Mouse (Mus musculus) MEL (cell line): ENCODE measurements around the gene Enpp7. TPM values are rescaled to one million over a fixed set of nuclear protein-coding genes. Genes with fewer than 3 reads are reported as not detected.

Source experiments
- DNase-seq: peaks from one replicate; pipeline ENCODE4 v3.0.0; 2011; ENCODE audit warnings: low read depth, low spot score
- H3K27ac ChIP-seq: 2 replicates; pipeline ENCODE4 v1.5.1; 2012; ENCODE audit warnings: low read depth, mild to moderate bottlenecking, control low read depth, low read length, moderate library complexity; ENCODE audit not compliant: control insufficient read depth
- H3K27me3 ChIP-seq, 2 experiments: fragments of 150-350 bp in 1 of 2; sonication (generic) in 1 of 2; 2 replicates each; pipeline ENCODE4 v1.6.1; 2012; ENCODE audit warnings: low read length in 2 of 2, mild to moderate bottlenecking in 2 of 2, improper control_type of control experiment in 1 of 2, moderate library complexity in 1 of 2; ENCODE audit not compliant: insufficient read depth in 2 of 2, control insufficient read depth in 1 of 2
- H3K36me3 ChIP-seq, 2 experiments: 2 replicates each; pipeline ENCODE4 v1.6.1; 2012 to 2014; ENCODE audit warnings: low read length in 2 of 2, improper control_type of control experiment in 1 of 2, inconsistent platforms in 1 of 2, mild to moderate bottlenecking in 1 of 2; ENCODE audit not compliant: insufficient read depth in 2 of 2, control insufficient read depth in 1 of 2
- H3K4me1 ChIP-seq, 2 experiments: fragments of 150-350 bp in 1 of 2; sonication (generic) in 1 of 2; 2 replicates each; pipeline ENCODE4 v1.6.1; 2012; ENCODE audit warnings: low read length in 2 of 2, improper control_type of control experiment in 1 of 2, mild to moderate bottlenecking in 1 of 2; ENCODE audit not compliant: insufficient read depth in 2 of 2, control insufficient read depth in 1 of 2
- H3K4me3 ChIP-seq, 2 experiments: fragments of 150-350 bp in 1 of 2; sonication (generic) in 1 of 2; 2 replicates each; pipeline ENCODE4 v1.5.1; 2012; ENCODE audit warnings: low read depth in 2 of 2, low read length in 2 of 2, mild to moderate bottlenecking in 2 of 2, moderate library complexity in 2 of 2, control low read depth in 1 of 2, improper control_type of control experiment in 1 of 2; ENCODE audit not compliant: control insufficient read depth in 1 of 2, insufficient read depth in 1 of 2
- H3K79me2 ChIP-seq: 2 replicates; pipeline ENCODE4 v1.6.1; 2012; ENCODE audit warnings: mild to moderate bottlenecking, low read length, moderate library complexity; ENCODE audit not compliant: control insufficient read depth, poor library complexity, insufficient read depth
- H3K9ac ChIP-seq: 2 replicates; pipeline ENCODE4 v1.6.1; 2012; ENCODE audit warnings: low read depth, mild to moderate bottlenecking, control low read depth, low read length, moderate library complexity; ENCODE audit not compliant: control insufficient read depth, poor library complexity, severe bottlenecking
- H3K9me3 ChIP-seq: fragments of 150-350 bp; sonication (generic); replicated peaks from 2 replicates; pipeline ENCODE4 v1.6.1; 2012; ENCODE audit warnings: mild to moderate bottlenecking, low read length, improper control_type of control experiment, moderate library complexity; ENCODE audit not compliant: insufficient read depth
- BHLHE40 ChIP-seq: IDR thresholded peaks from 2 replicates; pipeline ENCODE4 v1.6.1; 2012; ENCODE audit warnings: low read depth, mild to moderate bottlenecking, inconsistent platforms, low read length, improper control_type of control experiment, borderline replicate concordance
- ELF1 ChIP-seq: IDR thresholded peaks from 2 replicates; pipeline ENCODE4 v1.6.1; 2014; ENCODE audit warnings: low read depth, mild to moderate bottlenecking, inconsistent platforms, low read length, improper control_type of control experiment, moderate library complexity
- EP300 ChIP-seq, 2 experiments: IDR thresholded peaks; 2 replicates each; pipeline ENCODE4 v1.6.1; 2011; ENCODE audit warnings: improper control_type of control experiment in 2 of 2, low read length in 2 of 2, low read depth in 1 of 2, mild to moderate bottlenecking in 1 of 2
- GABPA ChIP-seq: IDR thresholded peaks from 2 replicates; pipeline ENCODE4 v1.6.1; 2012; ENCODE audit warnings: low read depth, mild to moderate bottlenecking, inconsistent platforms, low read length, improper control_type of control experiment, moderate library complexity
- JUND ChIP-seq: IDR thresholded peaks from 2 replicates; pipeline ENCODE4 v1.6.1; 2011; ENCODE audit warnings: low read depth, mild to moderate bottlenecking, improper control_type of control experiment, low read length
- MAX ChIP-seq: IDR thresholded peaks from 2 replicates; pipeline ENCODE4 v1.6.1; 2011; ENCODE audit warnings: low read length, improper control_type of control experiment
- MEF2A ChIP-seq: IDR thresholded peaks from 2 replicates; pipeline ENCODE4 v1.6.1; 2014; ENCODE audit warnings: low read depth, mild to moderate bottlenecking, inconsistent platforms, low read length, improper control_type of control experiment; ENCODE audit not compliant: poor library complexity, insufficient replicate concordance, severe bottlenecking; ENCODE audit errors: extremely low read depth
- MXI1 ChIP-seq: IDR thresholded peaks from 2 replicates; pipeline ENCODE4 v1.6.1; 2011; ENCODE audit warnings: mild to moderate bottlenecking, low read depth, low read length, improper control_type of control experiment
- MYB ChIP-seq: IDR thresholded peaks from 2 replicates; pipeline ENCODE4 v1.6.1; 2011; ENCODE audit warnings: mild to moderate bottlenecking, low read depth, low read length, improper control_type of control experiment
- MYC ChIP-seq: IDR thresholded peaks from 2 replicates; pipeline ENCODE4 v1.6.1; 2011; ENCODE audit warnings: low read depth, mild to moderate bottlenecking, low read length, improper control_type of control experiment, moderate library complexity
- NRF1 ChIP-seq: IDR thresholded peaks from 2 replicates; pipeline ENCODE4 v1.6.1; 2014; ENCODE audit warnings: low read depth, mild to moderate bottlenecking, inconsistent platforms, low read length, improper control_type of control experiment, moderate library complexity; ENCODE audit not compliant: poor library complexity, insufficient read depth, severe bottlenecking
- POLR2A ChIP-seq, 2 experiments: IDR thresholded peaks; 2 replicates each; pipeline ENCODE4 v1.6.1; 2011 to 2012; ENCODE audit warnings: low read length in 2 of 2, mild to moderate bottlenecking in 2 of 2, control low read depth in 1 of 2, improper control_type of control experiment in 1 of 2, low read depth in 1 of 2, moderate library complexity in 1 of 2; ENCODE audit not compliant: control insufficient read depth in 1 of 2, insufficient read depth in 1 of 2, poor library complexity in 1 of 2
- POLR2AphosphoS5 ChIP-seq: IDR thresholded peaks from 2 replicates; pipeline ENCODE4 v1.6.1; 2012; ENCODE audit warnings: low read depth, borderline replicate concordance, mild to moderate bottlenecking, inconsistent platforms, low read length, moderate library complexity, mixed read lengths
- RCOR1 ChIP-seq: IDR thresholded peaks from 2 replicates; pipeline ENCODE4 v1.6.1; 2012; ENCODE audit warnings: low read depth, mild to moderate bottlenecking, inconsistent platforms, low read length, improper control_type of control experiment
- TCF12 ChIP-seq: IDR thresholded peaks from 2 replicates; pipeline ENCODE4 v1.6.1; 2014; ENCODE audit warnings: low read depth, mild to moderate bottlenecking, inconsistent platforms, low read length, improper control_type of control experiment, moderate library complexity
- USF1 ChIP-seq: IDR thresholded peaks from 2 replicates; pipeline ENCODE4 v1.6.1; 2014; ENCODE audit warnings: low read depth, mild to moderate bottlenecking, inconsistent platforms, low read length, improper control_type of control experiment, moderate library complexity
- ZKSCAN1 ChIP-seq: IDR thresholded peaks from 2 replicates; pipeline ENCODE4 v1.6.1; 2012; ENCODE audit warnings: low read depth, mild to moderate bottlenecking, inconsistent platforms, low read length, improper control_type of control experiment, moderate library complexity
- ZMIZ1 ChIP-seq: IDR thresholded peaks from 2 replicates; pipeline ENCODE4 v1.6.1; 2012; ENCODE audit warnings: low read depth, mild to moderate bottlenecking, inconsistent platforms, low read length, improper control_type of control experiment, moderate library complexity
- ZNF384 ChIP-seq: IDR thresholded peaks from 2 replicates; pipeline ENCODE4 v1.6.1; 2012; ENCODE audit warnings: low read depth, mild to moderate bottlenecking, inconsistent platforms, low read length, improper control_type of control experiment
- polyA plus RNA-seq, 2 experiments: library from polyadenylated mRNA; stranded (reverse) in 1 of 2; unstranded in 1 of 2; fragments of >175 nt in 1 of 2; fragments of >200 nt in 1 of 2; gene quantifications; 2 replicates each; pipeline versions ENCODE4 v1.2.1 to v1.2.4; 2012; ENCODE audit warnings: low replicate concordance in 2 of 2, low read depth in 1 of 2; ENCODE audit not compliant: insufficient read length in 2 of 2, insufficient read depth in 1 of 2, missing spikeins in 1 of 2
- total RNA-seq: library from RNA; depleted of rRNA; stranded (reverse); fragments of 300-350 nt; gene quantifications from 2 replicates; pipeline ENCODE4 v1.2.3, GENCODE M21; 2012

The Enpp7 gene
- total and polyA plus RNA-seq, 3 experiments, result not detected

- Histone ChIP-seq H3K79me2 (peaks cover 4% of the 10 kb centered on the region), H3K4me3 (no peak overlapping the region), H3K27ac (no peak overlapping the region), H3K9ac (no peak overlapping the region), H3K27me3 (no peaks in the 10 kb centered on the region), H3K36me3 (peaks cover 0 to 9% of the 10 kb centered on the region in 2 experiments; a peak in 2 of 4 replicates), H3K9me3 (no peaks in the 10 kb centered on the region), H3K4me1 (peaks cover 0 to 10% of the 10 kb centered on the region in 2 experiments; a peak in 3 of 4 replicates)
- no peak for DNase-seq
- no peak for TF ChIP-seq GABPA
- TF ChIP-seq ZNF384, result no peak
- TF ChIP-seq ZMIZ1, result no peak
- no peak for TF ChIP-seq ELF1
- TF ChIP-seq ZKSCAN1, result no peak
- TF ChIP-seq JUND, result no peak
- no peak for TF ChIP-seq USF1
- TF ChIP-seq MYB, result no peak
- TF ChIP-seq MEF2A, result no peak
- TF ChIP-seq MAX, result no peak
- no peak for TF ChIP-seq NRF1
- TF ChIP-seq POLR2A (IDR thresholded peaks at IDR 0.05; ENCODE audit: control insufficient read depth in 1 of 2, insufficient read depth in 1 of 2, low read depth in 1 of 2, low read length in 2 of 2, poor library complexity in 1 of 2), result no peak
- TF ChIP-seq MXI1, result no peak
- TF ChIP-seq BHLHE40, result no peak
- TF ChIP-seq MYC, result no peak
- no peak for TF ChIP-seq POLR2AphosphoS5
- no peak for TF ChIP-seq TCF12
- TF ChIP-seq EP300 (IDR thresholded peaks at IDR 0.05; ENCODE audit: low read depth in 1 of 2, low read length in 2 of 2), result no peak
- TF ChIP-seq RCOR1, result no peak
These were observed 49.9 kb downstream of the Enpp7 start for GRCm38 (mm10) chr11:119037780-119038401.
